Mouse (Mus musculus) heart, postnatal 0 days (tissue): Measurements from ENCODE around the gene Cyp2d22.

Source experiments
- CTCF ChIP-seq: IDR thresholded peaks from 2 replicates; pipeline ENCODE4 v1.5.1; 2016; ENCODE audit warnings: antibody characterized with exemption, control low read depth, low read depth
- EP300 ChIP-seq: IDR thresholded peaks from 2 replicates; pipeline ENCODE4 v1.6.1; 2016; ENCODE audit warnings: antibody characterized with exemption, low read depth

DNA sequence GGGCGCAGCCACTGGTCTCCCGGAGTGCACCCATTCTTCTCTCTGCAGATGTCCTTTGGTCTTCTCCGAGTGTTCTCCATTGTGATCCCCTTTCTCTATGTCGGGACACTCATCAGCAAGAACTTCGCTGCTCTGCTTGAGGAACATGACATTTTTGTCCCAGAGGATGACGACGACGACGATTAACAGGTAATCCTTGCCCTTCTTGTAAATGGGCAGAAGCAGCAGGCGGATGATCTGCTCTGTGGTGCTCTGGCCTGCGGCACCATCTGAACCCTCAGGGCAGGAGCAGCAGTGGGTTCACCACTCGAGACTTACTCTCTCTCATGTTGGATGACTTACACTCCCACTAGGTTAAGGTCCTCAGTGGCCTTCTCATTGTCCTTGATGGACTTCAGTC, 32.2 kb downstream of the Cyp2d22 start:
- no peak for TF ChIP-seq CTCF
- TF ChIP-seq EP300, result no peak
